Mouse (Mus musculus): ENCODE results near the gene 1110008L16Rik. TPM values are rescaled to one million over a fixed set of nuclear protein-coding genes. Genes with fewer than 3 reads are reported as not detected.
"Not testable (repeated sequence)": the region's sequence is repeated elsewhere in the genome, so short reads cannot be mapped to it uniquely, and the experiment has no call there.

1110008L16Rik gene
- total RNA-seq, 2 experiments from 2014 or later, result 7.2 to 13.8 TPM

DNA sequence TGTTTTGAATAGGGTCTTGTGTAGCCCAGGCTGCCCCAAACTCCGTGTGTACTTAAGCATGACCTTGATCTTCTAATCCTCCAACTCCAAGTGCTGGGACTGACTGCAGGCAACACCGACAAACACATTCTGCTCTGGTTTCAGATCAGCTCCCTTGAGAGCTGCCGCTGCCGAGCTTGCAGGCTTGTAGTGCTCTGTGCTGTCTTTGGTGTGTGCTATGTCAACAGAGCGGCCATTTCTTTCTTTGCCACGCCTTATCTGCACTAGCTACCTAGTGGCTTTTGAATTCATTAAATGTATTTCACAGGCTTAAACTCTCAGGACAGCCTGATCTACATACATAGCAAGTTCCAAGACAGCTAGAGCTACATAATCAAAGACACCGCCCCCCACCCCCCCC lies 34.3 kb downstream of the 1110008L16Rik start:
- ATAC-seq (replicated peaks; ENCODE audit: low FRiP score, poor library complexity, severe bottlenecking), result no peak

DNA sequence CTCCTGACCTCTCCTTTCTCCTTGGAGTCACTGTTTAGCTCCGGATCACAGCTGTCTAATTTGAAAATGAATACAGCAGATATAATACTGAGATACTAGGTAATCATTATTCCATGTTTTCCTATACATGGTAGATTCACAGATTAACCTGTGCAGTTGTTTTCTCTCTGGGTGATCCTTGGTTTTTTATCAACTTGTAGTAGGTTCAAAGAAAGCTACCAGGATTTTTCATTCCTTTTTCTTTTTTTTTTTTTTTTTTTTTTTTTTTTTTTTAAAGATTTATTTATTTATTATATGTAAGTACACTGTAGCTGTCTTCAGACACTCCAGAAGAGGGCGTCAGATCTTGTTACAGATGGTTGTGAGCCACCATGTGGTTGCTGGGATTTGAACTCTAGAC lies 39.1 kb downstream of the 1110008L16Rik start:
- ATAC-seq (replicated peaks; ENCODE audit: low FRiP score, poor library complexity, severe bottlenecking), result not testable (repeated sequence)

- ATAC-seq (replicated peaks; ENCODE audit: low FRiP score, poor library complexity, severe bottlenecking), result not testable (repeated sequence)
Observed at GRCm38 (mm10) chr12:55343045-55343444, 43.7 kb downstream of the 1110008L16Rik start.

DNA sequence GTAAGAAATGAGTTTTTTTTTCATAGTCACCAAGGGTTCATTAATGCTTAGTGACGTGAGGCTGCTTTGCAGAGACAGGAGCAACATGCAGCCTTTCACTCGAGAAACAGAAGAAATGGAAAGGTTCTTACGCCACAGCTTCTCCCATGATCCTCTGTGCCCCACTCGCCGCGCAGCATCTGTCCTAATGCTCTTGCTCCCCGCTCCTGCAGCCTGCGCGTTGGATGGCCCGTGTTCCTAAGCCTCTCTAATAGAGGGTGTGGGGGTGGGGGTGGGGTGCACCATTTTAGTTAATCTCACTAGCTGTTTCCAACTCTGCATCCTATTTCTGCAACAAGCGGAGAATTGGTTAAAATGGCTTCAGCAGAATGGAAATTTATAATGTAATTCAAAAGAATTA lies 44.6 kb downstream of the 1110008L16Rik start:
- no peak for ATAC-seq (replicated peaks; ENCODE audit: low FRiP score, poor library complexity, severe bottlenecking)

DNA sequence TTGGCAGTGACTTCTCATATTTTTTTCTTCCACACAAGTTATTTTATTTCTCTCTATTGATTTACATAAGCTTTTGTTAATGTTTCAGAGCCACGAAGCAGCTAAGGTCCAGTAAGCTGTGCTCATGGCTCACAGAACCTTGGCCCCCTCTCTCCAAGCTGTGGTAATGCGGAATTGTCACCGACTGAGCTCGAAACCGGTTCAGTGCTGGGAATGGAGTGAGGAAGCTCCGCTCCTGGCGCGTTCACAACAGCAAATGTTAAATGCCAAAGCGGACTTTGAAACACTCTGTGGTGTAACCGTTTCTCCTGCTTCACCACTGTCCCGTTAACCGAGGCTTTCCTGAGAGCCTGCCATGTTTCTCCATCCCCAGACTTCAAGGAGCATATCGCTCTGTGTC lies 45.2 kb downstream of the 1110008L16Rik start:
- no peak for ATAC-seq (replicated peaks; ENCODE audit: low FRiP score, poor library complexity, severe bottlenecking)

- no peak for ATAC-seq (replicated peaks; ENCODE audit: low FRiP score, poor library complexity, severe bottlenecking)
Observed at GRCm38 (mm10) chr12:55353423-55353822, 54.0 kb downstream of the 1110008L16Rik start.

- peak; percentile 49; the same call in 1 of the 2 replicates for ATAC-seq (replicated peaks; ENCODE audit: low FRiP score, poor library complexity, severe bottlenecking)
Observed at GRCm38 (mm10) chr12:55354904-55355303, 55.5 kb downstream of the 1110008L16Rik start.

DNA sequence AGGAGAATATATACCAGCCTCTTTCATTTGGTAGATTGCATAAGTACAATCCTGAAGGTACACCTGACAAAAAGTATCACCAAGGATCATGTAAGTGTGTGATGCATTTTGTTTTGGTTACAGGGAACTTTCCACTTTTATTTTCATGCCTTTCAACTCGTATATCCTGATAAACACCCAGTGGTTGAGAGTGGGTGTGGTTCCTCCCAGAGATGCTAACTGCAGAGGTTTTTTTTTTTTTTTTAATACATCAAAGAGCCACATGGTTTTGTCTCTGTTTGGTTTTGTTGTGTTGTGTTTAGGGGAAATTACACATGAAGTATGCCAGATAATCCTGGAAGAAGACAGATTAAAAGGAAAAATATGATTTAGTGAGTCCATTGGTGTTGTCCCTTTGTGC lies 57.9 kb downstream of the 1110008L16Rik start:
- no peak for ATAC-seq (replicated peaks; ENCODE audit: low FRiP score, poor library complexity, severe bottlenecking)

DNA sequence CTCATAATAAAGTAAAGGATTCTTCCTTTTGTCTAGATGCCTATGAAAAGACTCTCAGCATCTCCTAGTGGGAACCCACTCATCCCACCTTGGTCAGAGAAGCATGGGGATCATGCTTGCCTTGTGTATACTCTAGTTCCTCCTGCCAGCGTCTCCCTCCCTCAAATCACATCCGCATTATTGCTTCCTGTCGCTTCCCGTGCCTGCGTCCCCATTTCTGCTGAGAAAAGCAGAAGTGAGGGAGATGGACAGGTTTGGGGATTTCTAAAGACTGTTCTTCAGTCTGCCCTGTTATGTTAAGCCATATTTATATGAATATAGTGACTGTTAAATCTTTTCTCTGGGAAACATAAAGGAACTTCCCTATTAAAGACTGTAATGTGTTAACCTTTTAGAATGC lies 61.6 kb downstream of the 1110008L16Rik start:
- ATAC-seq (replicated peaks; ENCODE audit: low FRiP score, poor library complexity, severe bottlenecking), result no peak

GRCm38 (mm10) chr12:55365083-55365482 lies 65.7 kb downstream of the 1110008L16Rik start:
- ATAC-seq (replicated peaks; ENCODE audit: low FRiP score, poor library complexity, severe bottlenecking), result no peak

DNA sequence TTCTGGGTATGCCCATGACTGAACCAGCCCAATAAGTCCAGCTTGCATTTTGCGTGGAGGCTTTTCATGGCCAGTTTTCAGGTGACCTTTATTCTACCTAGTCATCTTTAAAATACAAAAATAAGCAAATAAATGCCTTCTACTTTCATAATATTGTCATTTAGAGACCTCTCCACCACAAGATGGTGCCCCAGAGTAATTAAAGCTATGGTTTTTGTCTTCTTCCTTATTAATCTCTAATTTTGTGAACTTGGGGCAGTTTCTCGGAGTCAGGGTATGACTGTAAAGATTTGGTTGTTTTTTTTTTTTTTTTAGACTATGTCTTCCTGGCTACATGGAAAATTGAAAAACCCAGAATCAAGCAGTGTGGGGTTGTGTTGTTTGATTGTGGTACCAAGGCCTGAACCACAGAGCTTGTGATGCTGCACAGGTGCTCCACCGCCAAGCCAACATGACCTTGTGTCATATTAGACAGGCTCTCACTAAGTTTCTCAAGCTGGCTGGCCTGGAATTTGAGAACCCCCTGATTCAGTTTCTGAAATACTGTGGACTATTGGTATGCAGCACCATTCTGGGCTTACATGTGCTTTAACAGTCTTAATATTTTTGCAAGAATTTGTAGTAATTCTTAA lies 73.2 kb downstream of the 1110008L16Rik start:
- ATAC-seq (replicated peaks; ENCODE audit: low FRiP score, poor library complexity, severe bottlenecking), result no peak

DNA sequence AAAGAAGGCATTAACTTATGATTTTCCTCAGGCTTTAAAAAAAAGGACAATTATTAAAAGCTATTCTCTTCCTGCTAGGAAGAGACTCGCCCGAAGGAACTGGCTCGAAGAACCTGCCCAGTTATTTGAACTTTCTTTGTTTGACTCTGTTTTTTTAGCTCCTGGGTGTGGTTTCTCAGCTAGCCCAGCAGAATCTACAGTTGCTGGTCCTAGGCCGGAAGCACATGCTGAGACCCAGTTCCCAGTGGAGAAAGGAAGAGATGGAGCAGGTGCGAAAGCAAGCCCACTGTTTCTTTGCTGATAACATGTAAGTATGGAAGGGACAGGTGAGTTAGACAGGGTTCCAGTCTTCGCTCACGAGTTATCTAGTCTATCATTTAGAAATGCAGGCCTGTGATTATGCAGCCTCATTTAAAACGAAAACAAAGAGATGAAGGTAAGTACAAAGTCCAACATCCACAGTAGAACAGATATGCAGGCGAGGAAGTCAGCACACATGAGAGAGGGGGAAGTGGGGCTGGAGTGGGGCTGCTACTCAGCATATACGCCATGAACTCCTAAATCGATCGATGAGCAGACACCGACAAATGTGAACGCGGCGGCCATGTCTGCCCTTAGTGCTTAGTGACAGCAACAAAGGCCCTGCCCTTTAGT lies 77.7 kb downstream of the 1110008L16Rik start:
- ATAC-seq (replicated peaks; ENCODE audit: low FRiP score, poor library complexity, severe bottlenecking), result no peak

DNA sequence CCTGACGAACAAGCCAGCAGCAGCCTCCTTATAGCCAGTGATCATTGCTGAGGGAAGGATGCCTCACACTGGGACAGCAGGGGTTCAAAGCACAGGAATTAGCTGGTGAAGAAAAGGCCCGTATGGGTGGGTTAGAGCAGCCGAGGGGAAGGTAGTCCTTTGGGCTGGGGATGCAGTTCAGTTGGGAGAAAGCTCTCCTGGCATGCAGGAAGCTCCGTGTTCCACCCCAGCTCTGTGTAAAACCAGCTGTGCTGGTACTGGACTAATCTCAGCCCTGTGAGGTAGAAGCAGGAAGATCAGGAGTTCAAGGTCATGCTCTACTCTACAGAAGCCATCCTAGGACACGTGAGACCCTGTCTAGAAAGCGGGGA lies 78.2 kb downstream of the 1110008L16Rik start:
- ATAC-seq (replicated peaks; ENCODE audit: low FRiP score, poor library complexity, severe bottlenecking), result no peak

GRCm38 (mm10) chr12:55384023-55384749 lies 84.8 kb downstream of the 1110008L16Rik start, which contains the start of gene Psma6:
Psma6 (plus strand) TSS chr12:55384222.
- ATAC-seq (replicated peaks; ENCODE audit: low FRiP score, poor library complexity, severe bottlenecking), result no peak

GRCm38 (mm10) chr12:55384826-55385225 lies 85.4 kb downstream of the 1110008L16Rik start:
- no peak for ATAC-seq (replicated peaks; ENCODE audit: low FRiP score, poor library complexity, severe bottlenecking)

- ATAC-seq (replicated peaks; ENCODE audit: low FRiP score, poor library complexity, severe bottlenecking), result no peak
Observed at GRCm38 (mm10) chr12:55385931-55386330, 86.6 kb downstream of the 1110008L16Rik start.

GRCm38 (mm10) chr12:55386456-55386855 lies 87.1 kb downstream of the 1110008L16Rik start:
- ATAC-seq (replicated peaks; ENCODE audit: low FRiP score, poor library complexity, severe bottlenecking), result no peak

GRCm38 (mm10) chr12:55387083-55387787 lies 87.9 kb downstream of the 1110008L16Rik start:
- ATAC-seq (replicated peaks; ENCODE audit: low FRiP score, poor library complexity, severe bottlenecking), result no peak

DNA sequence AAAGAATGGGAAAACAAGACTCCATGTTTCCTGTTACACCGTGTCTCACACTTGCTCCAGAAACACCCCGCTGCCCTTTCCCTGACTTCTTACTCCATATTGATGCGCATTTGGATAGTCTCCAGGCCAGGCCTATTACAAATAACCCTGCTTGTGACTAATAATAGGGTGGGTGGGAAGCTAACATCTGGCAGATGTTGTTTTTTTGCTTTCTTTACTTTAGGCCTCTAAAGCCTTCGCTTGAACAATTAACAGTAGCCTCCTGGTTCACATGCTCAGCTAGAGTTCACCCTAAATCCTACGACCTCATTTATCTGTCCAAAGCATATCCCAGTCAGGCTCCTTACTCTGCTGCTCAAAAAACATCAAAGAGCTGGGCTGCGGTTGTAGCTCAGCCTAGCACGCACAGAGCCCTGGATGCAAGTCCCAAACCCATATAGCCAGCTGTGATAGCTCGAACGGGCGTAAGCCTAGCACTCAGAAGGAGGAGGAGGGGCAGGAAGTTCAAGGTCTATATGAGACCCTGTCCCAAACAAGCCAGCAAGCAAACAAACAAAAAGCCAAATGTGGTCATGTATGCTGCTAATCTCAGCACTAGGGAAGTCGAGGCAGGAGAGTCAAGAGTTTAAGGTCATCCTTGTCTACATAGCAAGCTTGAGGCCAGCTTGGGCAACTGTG lies 88.5 kb downstream of the 1110008L16Rik start:
- ATAC-seq (replicated peaks; ENCODE audit: low FRiP score, poor library complexity, severe bottlenecking), result no peak

DNA sequence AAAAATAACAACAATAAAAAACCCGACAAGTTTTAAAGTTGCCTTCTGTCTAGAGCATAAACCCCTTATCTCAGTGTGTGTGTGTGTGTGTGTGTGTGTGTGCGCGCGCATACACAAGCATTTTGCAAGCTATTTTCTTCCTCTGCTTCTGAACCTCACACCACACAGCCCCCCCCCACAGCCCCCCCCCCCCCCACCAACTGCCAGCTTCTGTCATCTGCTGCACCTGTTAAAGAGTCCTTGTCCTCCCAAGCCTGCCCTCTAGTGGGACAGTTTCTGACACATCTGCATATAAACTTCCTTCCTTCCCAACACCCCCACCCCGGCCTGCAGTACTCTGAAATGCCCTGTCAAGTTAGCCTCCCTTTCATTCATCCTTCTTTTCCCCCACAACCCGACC lies 89.1 kb downstream of the 1110008L16Rik start:
- no peak for ATAC-seq (replicated peaks; ENCODE audit: low FRiP score, poor library complexity, severe bottlenecking)
